Mouse (Mus musculus): Measurements from ENCODE around the gene Polrmt. TPM values are rescaled to one million over a fixed set of nuclear protein-coding genes. Genes with fewer than 3 reads are reported as not detected.

The Polrmt gene
- total RNA-seq, 2 experiments from 2014 or later: 27.0 to 40.8 TPM

DNA sequence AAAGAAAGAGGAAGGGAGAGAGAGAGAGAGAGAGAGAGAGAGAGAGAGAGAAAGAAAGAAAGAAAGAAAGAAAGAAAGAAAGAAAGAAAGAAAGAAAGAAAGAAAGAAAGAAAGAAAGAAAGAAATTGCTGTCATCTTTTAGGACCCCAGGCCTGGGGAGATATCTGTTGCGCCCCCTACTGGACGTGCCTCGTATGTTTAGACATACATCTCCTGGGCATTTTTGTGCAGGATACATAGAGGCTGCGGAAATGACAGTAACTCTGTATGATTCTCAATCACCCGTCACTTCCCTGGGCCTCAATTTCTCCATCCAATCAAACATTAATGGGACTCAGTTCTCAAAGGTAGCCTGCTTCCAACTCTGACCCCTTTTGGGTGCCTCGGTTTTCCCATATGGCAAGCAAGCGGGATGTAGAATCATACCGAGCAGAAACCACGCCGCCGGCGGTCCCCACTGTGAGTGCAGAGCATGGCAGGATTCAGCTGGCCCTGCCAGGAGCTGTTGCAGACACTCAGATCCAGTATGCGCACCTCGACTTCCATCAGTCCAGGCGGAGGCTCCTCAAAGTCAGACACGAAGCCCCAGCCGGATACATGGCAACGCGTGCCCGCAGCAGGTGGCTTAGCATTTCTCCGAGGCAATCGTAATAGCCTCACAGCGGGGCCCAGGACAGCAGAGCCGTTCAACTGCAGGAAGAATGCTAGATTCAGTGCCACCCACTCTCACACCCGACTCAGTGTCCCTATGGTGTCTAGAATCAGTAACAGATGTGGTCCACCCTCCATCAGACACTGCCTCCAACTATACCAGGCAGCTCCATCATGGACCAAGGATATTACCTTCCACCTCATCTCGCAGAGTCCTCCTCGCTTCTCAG, 37.8 kb upstream of the Polrmt start:
- Histone ChIP-seq H3K27ac (no peak overlapping the region), H3K4me3 (no peak overlapping the region)
- no peak for DNase-seq
- TF ChIP-seq CTCF (IDR thresholded peaks at IDR 0.05): peak; percentile 63
- intact Hi-C loops (cut with DNase I): loop anchor here (5.0 kb wide), 2 partner anchors 68 to 72 kb away; partner anchors contain the start of gene Ptbp1

DNA sequence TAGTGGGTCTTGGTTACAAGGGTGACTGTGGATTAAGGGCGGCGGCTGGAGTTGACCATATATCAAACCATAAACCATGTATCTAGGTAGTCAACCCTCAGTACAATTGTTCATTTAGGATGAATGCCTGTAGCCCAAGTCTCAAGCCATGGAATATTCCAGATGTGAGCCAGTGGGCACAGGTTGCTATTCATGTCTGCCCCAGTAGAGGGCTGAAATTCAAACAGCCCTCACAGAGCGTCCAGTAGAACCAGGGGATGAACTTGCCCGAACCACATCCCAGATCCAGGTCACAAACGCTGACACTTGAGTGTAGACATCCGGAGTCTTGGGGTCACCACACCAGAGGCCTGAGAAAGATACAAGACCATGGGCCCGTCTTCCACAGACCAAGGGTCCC, 36.7 kb upstream of the Polrmt start:
- H3K27ac ChIP-seq: no peak overlapping the region
- no peak for DNase-seq
- H3K4me3 ChIP-seq: no peak overlapping the region
- intact Hi-C loops (cut with DNase I): loop anchor here (5.0 kb wide), 2 partner anchors 69 to 71 kb away; partner anchors contain the start of gene Ptbp1
- TF ChIP-seq CTCF (IDR thresholded peaks at IDR 0.05): peak; percentile 28; the same call in 1 of the 2 replicates

- intact Hi-C loops (cut with DNase I): loop anchor here (5.0 kb wide), 2 partner anchors 70 kb away; partner anchors contain the start of gene Ptbp1
- no peak overlapping the region for H3K4me3 ChIP-seq
- TF ChIP-seq CTCF (IDR thresholded peaks at IDR 0.05): no peak
- no peak for DNase-seq
- no peak overlapping the region for H3K27ac ChIP-seq
Measured at GRCm38 (mm10) chr10:79781956-79782355, 35.6 kb upstream of the Polrmt start.

DNA sequence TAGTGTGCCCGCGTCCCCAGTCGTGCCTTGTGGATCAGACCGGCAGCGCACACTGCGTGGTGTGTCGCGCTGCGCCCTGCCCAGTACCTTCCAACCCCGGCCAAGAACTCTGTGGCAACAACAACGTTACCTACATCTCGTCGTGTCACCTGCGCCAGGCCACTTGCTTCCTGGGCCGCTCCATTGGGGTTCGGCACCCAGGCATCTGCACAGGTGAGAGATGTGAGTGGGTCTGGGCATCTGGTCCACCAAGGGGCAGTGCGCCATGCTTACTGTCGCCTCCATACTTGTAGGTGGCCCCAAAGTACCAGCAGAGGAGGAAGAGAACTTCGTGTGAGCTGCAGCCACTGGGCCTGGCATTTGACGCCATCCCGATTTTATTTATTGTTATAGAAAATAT, 34.8 kb upstream of the Polrmt start:
- intact Hi-C loops (cut with DNase I): loop anchor here (5.0 kb wide), 2 partner anchors 69 to 71 kb away; partner anchors contain the start of gene Ptbp1
- peak overlapping the region; percentile 81 for H3K27ac ChIP-seq

DNA sequence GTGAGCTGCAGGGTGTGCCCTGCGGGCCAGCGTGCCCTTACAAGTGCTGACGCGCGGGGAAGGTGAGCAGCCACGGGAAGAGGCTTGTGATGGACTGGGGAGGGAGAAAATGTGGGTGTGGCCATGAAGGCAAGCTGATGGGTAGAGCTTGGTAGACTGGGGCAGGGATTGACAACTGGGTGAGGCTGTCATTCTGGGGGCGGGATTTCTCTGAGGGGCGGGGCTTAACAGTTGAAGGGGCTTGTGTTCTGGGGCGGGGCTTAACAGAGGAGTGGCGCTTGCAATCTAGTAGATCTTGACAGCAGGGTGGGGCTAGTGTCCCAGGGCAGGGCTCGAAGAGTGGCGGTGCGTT, 34.3 kb upstream of the Polrmt start:
- H3K4me3 ChIP-seq: peak overlapping the region; percentile 76
- no peak for DNase-seq
- no peak for TF ChIP-seq CTCF (IDR thresholded peaks at IDR 0.05)
- intact Hi-C loops (cut with DNase I): loop anchor here (5.0 kb wide), 2 partner anchors 68 to 72 kb away; partner anchors contain the start of gene Ptbp1
- H3K27ac ChIP-seq: peak overlapping the region; percentile 81

More for the DNA sequence above, 34.8 kb upstream of the Polrmt start:
- H3K4me3 ChIP-seq: peak overlapping the region; percentile 76
- no peak for TF ChIP-seq CTCF (IDR thresholded peaks at IDR 0.05)
- DNase-seq: no peak

GRCm38 (mm10) chr10:79779784-79780663, 33.6 kb upstream of the Polrmt start:
- TF ChIP-seq CTCF (IDR thresholded peaks at IDR 0.05): peak; percentile 86
- peak overlapping the region; percentile 81 for H3K27ac ChIP-seq
- intact Hi-C loops (cut with DNase I): loop anchor here (1.0 to 5.0 kb wide), 3 partner anchors 13 to 72 kb away; partner anchors contain the start of gene Ptbp1
- peak; percentile 97 for DNase-seq
- H3K4me3 ChIP-seq: peak overlapping the region; percentile 76

DNA sequence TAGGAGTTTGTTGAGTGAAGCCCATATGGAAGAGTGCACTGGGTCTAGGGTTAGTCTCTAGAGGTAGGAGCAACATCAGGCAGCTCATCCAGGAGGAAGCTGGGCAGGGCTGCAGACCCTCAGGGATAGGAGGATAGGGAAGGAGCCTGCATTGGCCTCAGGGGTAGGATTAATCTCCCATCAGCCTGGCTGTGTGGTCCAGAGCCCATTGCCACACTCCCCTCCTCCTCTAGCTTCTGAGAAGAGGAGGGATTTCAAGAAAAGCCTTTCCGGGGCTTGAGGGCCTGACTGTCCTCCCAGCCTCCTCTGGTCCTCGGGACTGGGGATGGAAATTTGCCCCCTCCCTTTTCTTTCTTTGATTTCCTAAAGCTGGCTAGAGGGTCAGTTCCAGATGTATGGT, 32.8 kb upstream of the Polrmt start:
- no peak for TF ChIP-seq CTCF (IDR thresholded peaks at IDR 0.05)
- no peak overlapping the region for H3K27ac ChIP-seq
- intact Hi-C loops (cut with DNase I): loop anchor here (1.0 kb wide), 1 partner anchor 12 kb away; no protein-coding TSS in a partner anchor
- no peak for DNase-seq
- no peak overlapping the region for H3K4me3 ChIP-seq

DNA sequence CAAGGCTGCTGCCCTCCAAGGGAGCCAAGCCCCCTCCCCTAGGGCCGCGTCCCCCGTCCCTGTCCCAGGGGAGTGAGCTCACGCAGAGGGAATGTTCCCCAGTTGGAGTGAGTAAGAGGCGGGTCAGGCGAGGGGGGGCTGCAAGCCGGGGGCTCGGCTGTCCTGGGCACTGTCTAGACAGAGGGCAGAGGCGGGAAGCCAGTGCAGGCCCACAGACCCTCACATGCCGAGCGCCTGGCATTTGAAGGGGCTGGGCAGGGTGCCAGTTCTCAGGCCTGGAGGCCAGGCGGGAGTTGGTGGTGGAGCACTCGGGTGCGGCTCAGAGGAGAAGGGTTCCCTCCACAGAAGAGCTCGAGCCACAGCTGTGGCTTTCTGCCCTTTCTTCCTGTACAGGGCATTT, 31.6 kb upstream of the Polrmt start:
- no peak for TF ChIP-seq CTCF (IDR thresholded peaks at IDR 0.05)
- intact Hi-C loops (cut with DNase I): no loop called here
- peak overlapping the region; percentile 67 for H3K27ac ChIP-seq
- peak; percentile 60 for DNase-seq
- peak overlapping the region; percentile 72 for H3K4me3 ChIP-seq

DNA sequence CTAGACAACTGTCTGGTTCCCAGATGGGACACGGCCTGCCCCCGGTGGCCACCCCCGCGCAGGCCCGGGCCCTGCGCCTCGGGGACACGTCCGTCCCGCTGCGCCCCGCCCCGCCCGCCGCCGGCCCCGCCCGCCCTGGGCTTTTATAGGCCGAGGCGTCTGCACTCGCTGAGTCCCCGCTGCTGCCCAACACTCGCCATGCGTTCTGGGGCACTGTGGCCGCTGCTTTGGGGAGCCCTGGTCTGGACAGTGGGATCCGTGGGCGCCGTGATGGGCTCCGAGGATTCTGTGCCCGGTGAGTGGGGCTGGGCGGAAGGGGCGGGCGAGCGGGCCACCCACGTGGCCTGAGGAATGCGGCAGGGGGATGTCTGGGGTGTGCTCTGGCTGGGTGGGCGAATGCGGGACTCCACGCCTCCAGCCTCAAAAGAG, 30.7 kb upstream of the Polrmt start, which contains the start of gene Fstl3:
TSS of gene Fstl3 (plus strand) at position 170 of the 429 bp plus-strand sequence.
- Histone ChIP-seq H3K4me3 (peak within 1 kb of the TSS; percentile 72), H3K27ac (peak within 1 kb of the TSS; percentile 67)
- intact Hi-C loops (cut with DNase I): no loop called here
- DNase-seq: peak; percentile 61
- no peak; the same call in 1 of the 2 replicates for TF ChIP-seq CTCF (IDR thresholded peaks at IDR 0.05)

GRCm38 (mm10) chr10:79774486-79775279, 28.3 kb upstream of the Polrmt start:
- no peak for DNase-seq
- intact Hi-C loops (cut with DNase I): no loop called here
- H3K27ac ChIP-seq: no peak overlapping the region
- no peak overlapping the region for H3K4me3 ChIP-seq
- peak; percentile 47 for TF ChIP-seq CTCF (IDR thresholded peaks at IDR 0.05)

GRCm38 (mm10) chr10:79773208-79773607, 26.8 kb upstream of the Polrmt start:
- intact Hi-C loops (cut with DNase I): no loop called here
- H3K27ac ChIP-seq: no peak overlapping the region
- no peak for TF ChIP-seq CTCF (IDR thresholded peaks at IDR 0.05)
- DNase-seq: no peak
- no peak overlapping the region for H3K4me3 ChIP-seq

Measured in gastrocnemius, adult 2 months (tissue).